Mouse (Mus musculus): Measurements from ENCODE around the gene Foxj2. TPM values are rescaled to one million over a fixed set of nuclear protein-coding genes. Genes with fewer than 3 reads are reported as not detected.

Gene Foxj2
- polyA plus RNA-seq, 1 experiment from 2014 or later: 6.2 TPM

DNA sequence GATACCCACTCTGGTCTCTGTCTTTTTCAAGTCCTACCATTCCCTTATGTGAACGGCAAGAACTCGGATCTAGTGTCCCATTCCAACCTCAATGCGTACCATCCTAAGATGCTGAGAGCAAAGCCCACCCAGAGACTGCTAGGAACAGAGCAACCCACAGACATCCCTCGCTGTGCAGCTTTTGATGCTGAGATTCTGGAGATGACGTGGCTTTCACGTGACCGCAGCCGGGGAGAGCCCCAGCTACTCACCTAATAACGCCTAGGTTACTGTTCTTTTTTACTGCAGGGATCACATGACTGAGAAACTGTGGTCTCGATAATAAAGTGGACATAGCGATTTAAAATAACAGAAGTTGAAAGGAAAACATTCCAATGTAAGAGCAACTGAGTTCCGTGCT, 34.8 kb downstream of the Foxj2 start:
- H3K27ac ChIP-seq (ENCODE audit: low read length): no peak overlapping the region
- H3K9me3 ChIP-seq (ENCODE audit: control insufficient read depth, low read length): no peaks in the 10 kb centered on the region
- WGBS: 75% methylated on average over 12 of the region's 12 CpGs
- H3K4me2 ChIP-seq (ENCODE audit: low read depth, low read length): no peak overlapping the region
- no peaks in the 10 kb centered on the region for H3K27me3 ChIP-seq (ENCODE audit: control insufficient read depth, insufficient read depth, low read depth, low read length)
- H3K9ac ChIP-seq (ENCODE audit: low read length): no peak overlapping the region
- no peak for ATAC-seq (ENCODE audit: low read depth)
- no peaks in the 10 kb centered on the region for H3K4me1 ChIP-seq (replicated peaks; ENCODE audit: control insufficient read depth, insufficient read depth, low read length)
- no peaks in the 10 kb centered on the region for H3K36me3 ChIP-seq (ENCODE audit: control insufficient read depth, insufficient read depth, low read length)
- H3K4me3 ChIP-seq (ENCODE audit: low read length): no peak overlapping the region

DNA sequence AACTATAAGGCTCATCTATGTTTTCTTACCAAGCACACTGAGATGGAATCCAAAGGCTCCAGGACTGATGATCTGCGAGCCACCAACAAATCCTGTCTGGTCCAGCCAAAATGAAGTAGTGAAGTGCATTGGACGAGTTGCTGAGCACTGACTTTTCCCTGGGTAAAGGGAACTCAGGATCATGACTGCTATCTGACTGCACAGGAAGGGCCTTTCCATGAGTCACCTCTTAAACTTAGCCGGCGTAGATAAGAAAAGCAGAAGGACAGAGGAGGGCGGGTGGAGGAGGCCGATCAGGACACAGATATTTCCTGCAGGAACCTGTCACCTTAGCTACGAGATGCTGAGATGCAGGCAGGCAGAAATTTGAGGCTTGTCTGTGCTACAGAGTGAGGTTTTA, 36.2 kb downstream of the Foxj2 start, which contains the start of gene C3ar1:
TSS of gene C3ar1 (minus strand) at position 207 of the 400 bp plus-strand sequence.
- Histone ChIP-seq H3K4me3 (ENCODE audit: low read length) (no peak within 1 kb of the TSS), H3K27me3 (ENCODE audit: control insufficient read depth, insufficient read depth, low read depth, low read length) (no peaks in the 10 kb centered on the region), H3K9ac (ENCODE audit: low read length) (no peak within 1 kb of the TSS), H3K9me3 (ENCODE audit: control insufficient read depth, low read length) (0 out of 2 replicates have a peak, but pooled peaks cover under 1% of the 10 kb centered on the region), H3K4me2 (ENCODE audit: low read depth, low read length) (no peak within 1 kb of the TSS), H3K27ac (ENCODE audit: low read length) (no peak within 1 kb of the TSS), H3K36me3 (ENCODE audit: control insufficient read depth, insufficient read depth, low read length) (no peaks in the 10 kb centered on the region), H3K4me1 (replicated peaks; ENCODE audit: control insufficient read depth, insufficient read depth, low read length) (no peaks in the 10 kb centered on the region)
- 47% methylated on average over 7 of the region's 7 CpGs for WGBS
- no peak for ATAC-seq (ENCODE audit: low read depth)

DNA sequence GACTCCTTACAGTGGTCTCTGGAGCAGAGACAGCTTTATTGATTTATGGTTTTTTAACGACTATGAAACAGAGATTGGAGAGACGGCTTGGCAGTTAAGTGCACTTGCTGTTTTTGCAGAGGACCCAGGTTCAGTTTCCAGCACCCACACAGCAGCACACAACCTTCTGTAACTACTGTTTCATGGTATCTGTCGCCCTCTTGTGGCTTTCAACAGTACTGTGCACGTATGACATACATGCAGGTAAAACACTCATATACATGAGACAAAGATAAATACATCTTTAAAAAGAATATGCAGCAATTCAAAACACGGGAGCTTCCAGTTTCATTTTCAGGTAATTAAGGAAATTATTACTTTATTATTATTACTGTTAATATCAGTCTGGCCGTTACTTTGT, 42.7 kb downstream of the Foxj2 start:
- WGBS: 63% methylated on average over 6 of the region's 6 CpGs
- H3K27me3 ChIP-seq (ENCODE audit: control insufficient read depth, insufficient read depth, low read depth, low read length): no peaks in the 10 kb centered on the region
- no peak overlapping the region for H3K9ac ChIP-seq (ENCODE audit: low read length)
- no peak for ATAC-seq (ENCODE audit: low read depth)
- no peak overlapping the region for H3K4me2 ChIP-seq (ENCODE audit: low read depth, low read length)
- H3K9me3 ChIP-seq (ENCODE audit: control insufficient read depth, low read length): peaks cover 12% of the 10 kb centered on the region; the same call in 1 of the 2 replicates
- H3K4me3 ChIP-seq (ENCODE audit: low read length): no peak overlapping the region
- H3K27ac ChIP-seq (ENCODE audit: low read length): no peak overlapping the region
- H3K36me3 ChIP-seq (ENCODE audit: control insufficient read depth, insufficient read depth, low read length): no peaks in the 10 kb centered on the region
- no peaks in the 10 kb centered on the region for H3K4me1 ChIP-seq (replicated peaks; ENCODE audit: control insufficient read depth, insufficient read depth, low read length)

DNA sequence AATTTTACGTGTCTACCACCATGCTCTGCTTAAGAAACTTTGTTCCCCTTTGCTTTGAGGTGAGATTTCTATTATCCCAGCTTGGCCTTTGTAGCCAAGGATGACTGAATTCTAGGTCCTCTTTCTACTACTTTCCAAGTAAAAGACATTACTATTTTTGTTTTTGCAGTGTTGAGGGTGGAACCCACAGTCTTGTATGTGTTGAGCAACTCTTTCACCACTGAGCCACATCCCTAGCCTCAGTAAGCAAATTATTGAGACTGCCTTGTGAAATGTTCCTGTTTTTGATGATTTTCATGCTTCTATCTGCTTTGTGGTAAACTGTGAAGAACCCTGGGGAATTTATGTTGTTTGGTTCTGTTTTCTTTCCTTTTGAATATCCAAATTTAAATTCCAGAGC, 43.2 kb downstream of the Foxj2 start:
- H3K27ac ChIP-seq (ENCODE audit: low read length): no peak overlapping the region
- H3K27me3 ChIP-seq (ENCODE audit: control insufficient read depth, insufficient read depth, low read depth, low read length): no peaks in the 10 kb centered on the region
- H3K4me1 ChIP-seq (replicated peaks; ENCODE audit: control insufficient read depth, insufficient read depth, low read length): no peaks in the 10 kb centered on the region
- H3K9ac ChIP-seq (ENCODE audit: low read length): no peak overlapping the region
- no peak overlapping the region for H3K4me3 ChIP-seq (ENCODE audit: low read length)
- no peak for ATAC-seq (ENCODE audit: low read depth)
- no peaks in the 10 kb centered on the region for H3K36me3 ChIP-seq (ENCODE audit: control insufficient read depth, insufficient read depth, low read length)
- H3K4me2 ChIP-seq (ENCODE audit: low read depth, low read length): no peak overlapping the region
- 72% methylated on average over 1 of the region's 1 CpGs for WGBS
- peaks cover 12% of the 10 kb centered on the region; the same call in 1 of the 2 replicates for H3K9me3 ChIP-seq (ENCODE audit: control insufficient read depth, low read length)

DNA sequence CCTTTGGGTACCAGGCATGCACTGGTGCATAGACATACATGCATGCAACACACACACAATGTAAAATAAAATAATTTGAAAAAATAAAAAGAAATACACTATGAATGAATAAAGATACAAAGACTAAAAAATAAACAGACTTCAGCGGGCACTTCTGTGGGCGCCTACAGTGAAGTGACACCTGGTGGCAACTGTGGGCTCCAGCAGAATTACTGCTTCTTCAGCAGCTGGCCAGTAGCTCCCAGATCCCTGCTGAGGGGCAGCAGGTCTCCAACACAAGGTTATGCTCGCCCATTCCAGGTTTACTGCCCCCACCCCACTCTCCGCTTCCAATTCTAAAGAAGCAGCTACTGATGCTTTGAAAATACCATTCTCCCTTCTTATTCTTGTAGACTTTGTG, 48.2 kb downstream of the Foxj2 start:
- Histone ChIP-seq H3K9ac (ENCODE audit: low read length) (no peak overlapping the region), H3K27me3 (ENCODE audit: control insufficient read depth, insufficient read depth, low read depth, low read length) (no peaks in the 10 kb centered on the region; the same call in 1 of the 2 replicates), H3K4me1 (replicated peaks; ENCODE audit: control insufficient read depth, insufficient read depth, low read length) (no peaks in the 10 kb centered on the region), H3K9me3 (ENCODE audit: control insufficient read depth, low read length) (no peaks in the 10 kb centered on the region), H3K36me3 (ENCODE audit: control insufficient read depth, insufficient read depth, low read length) (no peaks in the 10 kb centered on the region), H3K27ac (ENCODE audit: low read length) (no peak overlapping the region), H3K4me3 (ENCODE audit: low read length) (no peak overlapping the region), H3K4me2 (ENCODE audit: low read depth, low read length) (no peak overlapping the region)
- ATAC-seq (ENCODE audit: low read depth): no peak
- 62% methylated on average over 4 of the region's 4 CpGs for WGBS

DNA sequence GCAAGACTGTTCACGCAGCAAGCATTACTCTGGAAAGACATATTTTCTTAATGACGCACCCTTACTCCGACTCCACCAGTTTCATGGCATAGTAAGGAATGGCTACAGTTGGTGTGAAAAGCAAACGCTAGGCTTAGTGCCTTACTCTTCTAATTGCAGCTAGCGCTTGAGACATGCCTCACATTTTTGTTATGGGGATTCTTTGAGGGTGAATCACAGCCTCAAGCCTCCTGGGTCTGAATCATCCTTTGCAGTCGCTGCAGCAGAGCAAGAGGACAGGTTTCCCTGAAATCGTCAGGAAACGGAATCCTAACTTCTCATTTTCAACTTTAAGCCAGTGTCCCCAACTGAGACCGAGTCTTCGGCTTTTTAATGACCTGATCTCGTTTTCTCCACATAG, 50.1 kb downstream of the Foxj2 start:
- Histone ChIP-seq H3K27ac (ENCODE audit: low read length) (no peak overlapping the region), H3K27me3 (ENCODE audit: control insufficient read depth, insufficient read depth, low read depth, low read length) (no peaks in the 10 kb centered on the region; the same call in 1 of the 2 replicates), H3K36me3 (ENCODE audit: control insufficient read depth, insufficient read depth, low read length) (no peaks in the 10 kb centered on the region), H3K4me2 (ENCODE audit: low read depth, low read length) (no peak overlapping the region), H3K9ac (ENCODE audit: low read length) (no peak overlapping the region), H3K4me3 (ENCODE audit: low read length) (no peak overlapping the region), H3K9me3 (ENCODE audit: control insufficient read depth, low read length) (no peaks in the 10 kb centered on the region; the same call in 1 of the 2 replicates), H3K4me1 (replicated peaks; ENCODE audit: control insufficient read depth, insufficient read depth, low read length) (no peaks in the 10 kb centered on the region)
- no peak for ATAC-seq (ENCODE audit: low read depth)
- 75% methylated on average over 11 of the region's 11 CpGs for WGBS

DNA sequence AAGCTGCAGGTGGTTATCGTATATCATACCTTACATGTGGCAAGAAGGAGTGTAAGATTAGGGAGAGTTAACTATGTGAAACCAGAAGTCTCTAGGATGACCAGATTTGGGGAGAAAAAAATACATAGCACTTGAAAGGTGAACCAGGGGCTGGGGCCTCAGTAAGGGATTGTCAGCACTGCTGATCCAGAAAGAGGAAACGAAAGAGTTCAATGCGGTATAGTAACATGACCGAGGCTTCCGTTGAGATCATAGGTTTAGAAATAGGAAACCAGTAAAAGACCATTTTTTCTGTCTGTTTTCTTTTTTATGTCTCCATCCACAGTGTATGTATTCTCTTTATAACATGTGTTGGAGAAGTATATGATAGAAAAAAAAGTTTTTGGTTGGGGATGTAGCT, 53.1 kb downstream of the Foxj2 start:
- peaks cover 8% of the 10 kb centered on the region for H3K4me1 ChIP-seq (replicated peaks; ENCODE audit: control insufficient read depth, insufficient read depth, low read length)
- no peaks in the 10 kb centered on the region; the same call in 1 of the 2 replicates for H3K27me3 ChIP-seq (ENCODE audit: control insufficient read depth, insufficient read depth, low read depth, low read length)
- 97% methylated on average over 5 of the region's 5 CpGs for WGBS
- H3K9me3 ChIP-seq (ENCODE audit: control insufficient read depth, low read length): no peaks in the 10 kb centered on the region; the same call in 1 of the 2 replicates
- no peak overlapping the region for H3K27ac ChIP-seq (ENCODE audit: low read length)
- ATAC-seq (ENCODE audit: low read depth): no peak
- H3K36me3 ChIP-seq (ENCODE audit: control insufficient read depth, insufficient read depth, low read length): peaks cover 3% of the 10 kb centered on the region; the same call in 1 of the 2 replicates
- no peak overlapping the region for H3K4me3 ChIP-seq (ENCODE audit: low read length)
- H3K9ac ChIP-seq (ENCODE audit: low read length): no peak overlapping the region
- no peak overlapping the region for H3K4me2 ChIP-seq (ENCODE audit: low read depth, low read length)

DNA sequence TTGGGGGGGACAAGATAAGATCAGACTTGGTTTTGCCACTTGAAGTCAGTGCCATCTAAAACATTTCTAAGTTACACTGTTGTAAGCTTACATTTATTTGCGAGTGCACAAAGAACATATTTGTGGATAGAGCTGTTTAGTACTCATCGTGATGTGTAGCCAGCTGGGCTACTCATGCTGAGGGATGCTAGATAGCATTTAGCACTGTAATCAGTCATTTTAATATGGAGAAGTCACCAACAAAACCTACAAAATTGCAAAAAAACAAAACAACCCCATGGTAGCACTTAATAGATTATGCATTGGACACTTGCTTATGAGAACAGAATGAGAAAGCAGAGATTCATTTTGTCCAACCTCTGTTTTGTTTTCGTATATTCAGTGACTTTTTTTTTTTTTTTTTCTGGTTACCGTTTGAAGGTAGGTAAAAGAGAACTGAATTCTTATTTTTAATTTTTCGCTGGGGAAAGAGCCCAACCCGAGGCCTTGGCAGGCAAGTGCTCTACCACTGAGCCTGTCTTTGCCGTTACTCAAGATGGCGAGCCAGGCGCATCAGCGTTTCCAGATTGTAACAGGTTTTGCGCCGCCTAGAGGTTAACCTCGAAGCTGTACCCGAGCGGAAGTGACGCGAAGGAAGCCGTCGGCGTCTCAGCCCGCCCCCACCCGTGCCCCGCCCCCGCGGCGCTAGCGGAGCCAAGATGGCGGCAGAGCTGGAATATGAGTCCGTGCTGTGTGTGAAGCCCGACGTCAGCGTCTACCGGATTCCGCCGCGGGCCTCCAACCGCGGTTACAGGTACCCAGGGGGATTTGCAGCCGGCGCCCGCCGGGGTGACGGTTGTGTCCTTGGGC, 54.4 kb downstream of the Foxj2 start, which contains the start of gene Necap1:
TSS of gene Necap1 (plus strand) at position 604 of the 849 bp plus-strand sequence.
- Histone ChIP-seq H3K27ac (ENCODE audit: low read length) (peak within 1 kb of the TSS; percentile 85), H3K36me3 (ENCODE audit: control insufficient read depth, insufficient read depth, low read length) (peaks cover 3% of the 10 kb centered on the region; the same call in 1 of the 2 replicates), H3K4me1 (replicated peaks; ENCODE audit: control insufficient read depth, insufficient read depth, low read length) (peaks cover 8% of the 10 kb centered on the region), H3K4me2 (ENCODE audit: low read depth, low read length) (peak within 1 kb of the TSS; percentile 70), H3K9me3 (ENCODE audit: control insufficient read depth, low read length) (no peaks in the 10 kb centered on the region; the same call in 1 of the 2 replicates), H3K4me3 (ENCODE audit: low read length) (peak within 1 kb of the TSS; percentile 91), H3K9ac (ENCODE audit: low read length) (peak within 1 kb of the TSS; percentile 91), H3K27me3 (ENCODE audit: control insufficient read depth, insufficient read depth, low read depth, low read length) (no peaks in the 10 kb centered on the region; the same call in 1 of the 2 replicates)
- ATAC-seq (ENCODE audit: low read depth): peak; percentile 97
- 6% methylated on average over 43 of the region's 43 CpGs for WGBS

DNA sequence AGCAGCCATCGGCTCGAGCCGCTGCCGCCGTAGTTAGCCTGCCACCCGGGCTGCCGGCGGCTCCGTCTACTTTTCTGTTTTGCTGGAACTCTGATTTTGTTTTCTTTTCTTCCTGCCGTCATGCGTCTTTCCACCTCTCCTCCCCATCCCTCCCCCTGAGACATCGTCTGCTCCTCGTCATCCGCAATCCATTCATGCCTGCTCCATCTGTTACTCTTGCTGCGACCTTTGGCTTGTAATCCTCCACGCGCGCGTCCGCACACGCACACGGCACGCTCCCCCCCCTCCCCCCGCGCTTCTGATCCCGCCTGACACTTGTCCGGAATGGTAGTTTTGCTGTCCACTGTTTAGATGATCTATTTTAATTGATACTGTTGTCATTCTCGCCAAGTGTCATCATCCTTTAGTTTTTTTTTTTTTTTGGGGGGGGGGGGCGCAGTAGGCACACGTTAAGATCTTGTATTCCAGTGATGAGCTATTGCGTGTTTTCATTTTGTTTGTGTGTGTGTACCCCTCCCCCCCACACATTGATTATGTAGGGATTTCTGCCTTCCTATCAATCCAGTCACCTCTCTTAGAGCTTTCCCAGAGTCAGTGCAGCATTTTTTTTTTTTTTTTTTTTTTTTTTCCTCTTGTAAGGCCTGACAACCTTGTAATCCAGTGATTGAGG, 55.1 kb downstream of the Foxj2 start:
- Histone ChIP-seq H3K4me3 (ENCODE audit: low read length) (peak overlapping the region; percentile 91), H3K27ac (ENCODE audit: low read length) (peak overlapping the region; percentile 85), H3K36me3 (ENCODE audit: control insufficient read depth, insufficient read depth, low read length) (peaks cover 3% of the 10 kb centered on the region; the same call in 1 of the 2 replicates), H3K9me3 (ENCODE audit: control insufficient read depth, low read length) (no peaks in the 10 kb centered on the region; the same call in 1 of the 2 replicates), H3K9ac (ENCODE audit: low read length) (peak overlapping the region; percentile 91), H3K4me2 (ENCODE audit: low read depth, low read length) (peak overlapping the region; percentile 70), H3K27me3 (ENCODE audit: control insufficient read depth, insufficient read depth, low read depth, low read length) (no peaks in the 10 kb centered on the region; the same call in 1 of the 2 replicates), H3K4me1 (replicated peaks; ENCODE audit: control insufficient read depth, insufficient read depth, low read length) (peaks cover 8% of the 10 kb centered on the region)
- peak; percentile 76 for ATAC-seq (ENCODE audit: low read depth)
- under 1% methylated on average over 31 of the region's 31 CpGs for WGBS

Measured in lung, embryonic 16.5 days (tissue).